Mouse (Mus musculus): ENCODE data around the gene Kif26a. TPM values are rescaled to one million over a fixed set of nuclear protein-coding genes. Genes with fewer than 3 reads are reported as not detected.

The Kif26a gene
- polyA plus RNA-seq, 1 experiment from 2014 or later: 4.7 TPM

- H3K27me3 ChIP-seq (ENCODE audit: control insufficient read depth, insufficient read depth, low read depth, low read length): no peaks in the 10 kb centered on the region
- H3K9ac ChIP-seq (ENCODE audit: low read depth, low read length): peak overlapping the region; percentile 31; the same call in 1 of the 2 replicates
- no peaks in the 10 kb centered on the region for H3K9me3 ChIP-seq (replicated peaks; ENCODE audit: control insufficient read depth, low read length, poor library complexity, severe bottlenecking)
- H3K27ac ChIP-seq (ENCODE audit: low read length): no peak overlapping the region
- H3K4me1 ChIP-seq (ENCODE audit: control insufficient read depth, insufficient read depth, low read length): peaks cover 28% of the 10 kb centered on the region
- no peak overlapping the region for H3K4me3 ChIP-seq (ENCODE audit: low read depth, low read length)
- WGBS: 61% methylated on average over 5 of the region's 5 CpGs
- ATAC-seq: no peak
- H3K36me3 ChIP-seq (ENCODE audit: control insufficient read depth, insufficient read depth, low read length): 0 out of 2 replicates have a peak, but pooled peaks cover 4% of the 10 kb centered on the region
- no peak overlapping the region for H3K4me2 ChIP-seq (ENCODE audit: low read length)
Measured at GRCm38 (mm10) chr12:112169240-112169639, 23.2 kb downstream of the Kif26a start.

DNA sequence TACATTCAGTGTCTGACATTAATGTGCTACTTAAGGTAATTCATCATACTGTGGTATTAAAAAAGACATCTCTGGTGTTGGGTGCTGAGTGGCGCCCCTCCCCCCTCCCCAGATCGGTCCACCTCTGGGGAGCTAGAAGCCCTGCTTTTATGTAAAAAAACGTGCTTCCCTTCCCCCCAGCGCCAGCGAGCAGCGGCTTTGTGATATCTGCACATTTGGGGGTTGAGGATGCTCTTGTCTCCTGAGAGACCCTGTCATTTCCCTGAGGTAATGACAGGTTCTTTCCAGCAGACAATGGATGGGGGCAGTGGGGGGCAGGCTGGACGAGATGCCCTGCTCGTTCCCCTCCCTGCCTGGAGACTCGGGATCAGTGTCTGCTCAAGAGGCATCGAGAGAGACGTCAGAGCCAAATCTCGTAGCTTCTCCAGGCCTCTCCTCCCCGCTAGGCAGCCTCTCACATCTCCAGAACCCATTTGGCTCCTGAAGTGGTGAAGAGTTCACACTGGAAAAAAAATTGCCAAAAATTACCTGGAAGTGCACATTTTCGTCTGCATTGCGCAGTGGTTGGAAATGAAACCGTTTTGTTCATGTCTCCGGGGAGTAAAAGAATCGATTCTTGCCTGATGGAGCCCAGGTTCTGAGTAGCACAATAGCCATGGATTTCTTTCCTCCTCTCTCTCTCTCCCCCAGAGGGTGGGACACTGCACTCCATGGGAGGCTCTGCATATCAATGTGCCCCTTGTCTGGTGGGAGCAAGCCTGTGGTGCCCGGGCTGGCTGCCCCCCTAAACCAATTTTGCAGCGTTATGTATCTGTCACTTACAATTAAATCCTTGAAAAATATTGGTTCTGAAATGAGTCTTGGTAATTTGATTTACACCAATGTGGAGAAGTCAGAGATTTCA, 24.9 kb downstream of the Kif26a start:
- Histone ChIP-seq H3K9me3 (replicated peaks; ENCODE audit: control insufficient read depth, low read length, poor library complexity, severe bottlenecking) (no peaks in the 10 kb centered on the region), H3K36me3 (ENCODE audit: control insufficient read depth, insufficient read depth, low read length) (peaks cover 10% of the 10 kb centered on the region; the same call in 1 of the 2 replicates), H3K9ac (ENCODE audit: low read depth, low read length) (peak overlapping the region; percentile 55; the same call in 1 of the 2 replicates), H3K4me1 (ENCODE audit: control insufficient read depth, insufficient read depth, low read length) (peaks cover 23% of the 10 kb centered on the region), H3K4me2 (ENCODE audit: low read length) (peak overlapping the region; percentile 19), H3K4me3 (ENCODE audit: low read depth, low read length) (no peak overlapping the region), H3K27me3 (ENCODE audit: control insufficient read depth, insufficient read depth, low read depth, low read length) (no peaks in the 10 kb centered on the region), H3K27ac (ENCODE audit: low read length) (peak overlapping the region; percentile 79)
- no peak for ATAC-seq
- 14% methylated on average over 20 of the region's 20 CpGs for WGBS

DNA sequence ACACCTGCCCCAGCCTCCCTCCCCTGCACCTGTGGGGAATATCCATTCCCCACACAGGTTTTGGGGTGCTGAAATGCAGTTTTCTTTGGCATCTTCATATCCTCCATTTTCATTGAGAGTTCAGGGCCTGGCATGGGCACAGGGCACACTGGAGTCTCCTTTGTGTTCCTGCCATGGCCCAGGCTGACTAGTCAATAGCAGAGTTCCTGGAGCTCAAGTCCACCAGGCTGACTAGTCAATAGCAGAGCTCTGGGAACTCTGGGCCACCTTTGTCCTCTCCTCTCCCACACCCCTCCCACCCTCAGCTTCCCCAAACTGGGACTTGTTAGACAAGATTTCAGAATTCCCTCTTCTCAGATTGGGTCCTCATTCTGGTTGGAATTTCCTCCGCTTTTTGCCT, 25.6 kb downstream of the Kif26a start:
- Histone ChIP-seq H3K9ac (ENCODE audit: low read depth, low read length) (no peak overlapping the region), H3K36me3 (ENCODE audit: control insufficient read depth, insufficient read depth, low read length) (peaks cover 16% of the 10 kb centered on the region), H3K27ac (ENCODE audit: low read length) (peak overlapping the region; percentile 79), H3K9me3 (replicated peaks; ENCODE audit: control insufficient read depth, low read length, poor library complexity, severe bottlenecking) (no peaks in the 10 kb centered on the region), H3K4me2 (ENCODE audit: low read length) (no peak overlapping the region), H3K27me3 (ENCODE audit: control insufficient read depth, insufficient read depth, low read depth, low read length) (no peaks in the 10 kb centered on the region), H3K4me3 (ENCODE audit: low read depth, low read length) (no peak overlapping the region), H3K4me1 (ENCODE audit: control insufficient read depth, insufficient read depth, low read length) (peaks cover 23% of the 10 kb centered on the region)
- 94% methylated on average over 1 of the region's 1 CpGs for WGBS
- no peak for ATAC-seq

DNA sequence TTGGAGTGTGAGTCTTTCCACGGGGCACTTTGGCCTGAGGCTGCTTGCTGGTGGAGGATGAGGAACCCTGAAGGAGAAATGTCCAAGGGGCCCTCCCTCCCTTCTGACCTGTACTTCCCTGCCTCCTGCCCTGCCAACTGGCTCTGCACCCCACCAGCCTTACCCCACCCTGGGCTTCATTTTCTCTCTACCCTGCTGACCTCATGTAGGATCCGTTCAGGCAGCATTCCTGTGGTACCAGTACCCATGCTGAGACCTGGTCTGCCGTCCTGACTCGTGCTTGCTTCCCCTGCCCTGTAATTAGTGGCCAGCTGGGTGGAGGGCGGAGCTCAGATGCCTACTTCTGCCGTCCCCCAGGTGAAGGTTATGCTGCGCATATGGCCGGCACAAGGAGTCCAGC, 26.2 kb downstream of the Kif26a start:
- H3K36me3 ChIP-seq (ENCODE audit: control insufficient read depth, insufficient read depth, low read length): peaks cover 19% of the 10 kb centered on the region

GRCm38 (mm10) chr12:112177679-112178078, 31.7 kb downstream of the Kif26a start:
- no peak overlapping the region for H3K4me2 ChIP-seq (ENCODE audit: low read length)
- no peak for ATAC-seq
- H3K27ac ChIP-seq (ENCODE audit: low read length): no peak overlapping the region
- no peaks in the 10 kb centered on the region for H3K27me3 ChIP-seq (ENCODE audit: control insufficient read depth, insufficient read depth, low read depth, low read length)
- H3K9ac ChIP-seq (ENCODE audit: low read depth, low read length): no peak overlapping the region
- peaks cover 5% of the 10 kb centered on the region; the same call in 1 of the 2 replicates for H3K4me1 ChIP-seq (ENCODE audit: control insufficient read depth, insufficient read depth, low read length)
- no peaks in the 10 kb centered on the region for H3K9me3 ChIP-seq (replicated peaks; ENCODE audit: control insufficient read depth, low read length, poor library complexity, severe bottlenecking)
- 97% methylated on average over 19 of the region's 19 CpGs for WGBS
- H3K36me3 ChIP-seq (ENCODE audit: control insufficient read depth, insufficient read depth, low read length): peaks cover 39% of the 10 kb centered on the region
- H3K4me3 ChIP-seq (ENCODE audit: low read depth, low read length): no peak overlapping the region

More for the DNA sequence above, 26.2 kb downstream of the Kif26a start:
- H3K27me3 ChIP-seq (ENCODE audit: control insufficient read depth, insufficient read depth, low read depth, low read length): no peaks in the 10 kb centered on the region
- H3K4me1 ChIP-seq (ENCODE audit: control insufficient read depth, insufficient read depth, low read length): peaks cover 23% of the 10 kb centered on the region
- H3K9me3 ChIP-seq (replicated peaks; ENCODE audit: control insufficient read depth, low read length, poor library complexity, severe bottlenecking): no peaks in the 10 kb centered on the region
- no peak overlapping the region for H3K9ac ChIP-seq (ENCODE audit: low read depth, low read length)
- peak overlapping the region; percentile 17; the same call in 1 of the 2 replicates for H3K27ac ChIP-seq (ENCODE audit: low read length)
- no peak for ATAC-seq
- 66% methylated on average over 8 of the region's 8 CpGs for WGBS
- H3K4me3 ChIP-seq (ENCODE audit: low read depth, low read length): no peak overlapping the region
- no peak overlapping the region for H3K4me2 ChIP-seq (ENCODE audit: low read length)

DNA sequence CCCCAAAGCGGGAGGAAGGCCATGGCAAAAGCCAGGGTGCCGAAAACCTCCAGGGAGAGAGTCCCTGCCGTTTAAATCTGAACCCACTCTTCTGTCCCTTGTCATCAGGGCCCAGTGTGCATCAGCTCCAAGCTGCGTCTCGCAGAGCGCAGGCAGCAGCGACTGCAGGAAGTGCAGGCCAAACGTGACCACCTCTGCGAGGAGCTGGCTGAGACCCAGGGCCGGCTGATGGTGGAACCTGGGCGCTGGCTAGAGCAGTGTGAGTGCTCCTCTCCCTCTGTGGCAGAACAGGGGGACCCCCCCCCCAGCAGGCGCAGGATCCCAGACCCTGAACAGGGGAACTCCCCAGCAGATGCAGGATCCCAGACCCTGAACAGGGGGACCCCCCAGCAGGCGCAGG, 33.7 kb downstream of the Kif26a start:
- WGBS: 94% methylated on average over 13 of the region's 13 CpGs
- H3K4me2 ChIP-seq (ENCODE audit: low read length): no peak overlapping the region
- no peak for ATAC-seq

GRCm38 (mm10) chr12:112181921-112182608, 36.1 kb downstream of the Kif26a start:
- H3K36me3 ChIP-seq (ENCODE audit: control insufficient read depth, insufficient read depth, low read length): peaks cover 21% of the 10 kb centered on the region
- H3K4me1 ChIP-seq (ENCODE audit: control insufficient read depth, insufficient read depth, low read length): peaks cover 5% of the 10 kb centered on the region
- no peak overlapping the region for H3K4me2 ChIP-seq (ENCODE audit: low read length)
- 39% methylated on average over 7 of the region's 7 CpGs for WGBS
- no peaks in the 10 kb centered on the region for H3K9me3 ChIP-seq (replicated peaks; ENCODE audit: control insufficient read depth, low read length, poor library complexity, severe bottlenecking)
- no peak overlapping the region for H3K27ac ChIP-seq (ENCODE audit: low read length)
- no peak overlapping the region for H3K4me3 ChIP-seq (ENCODE audit: low read depth, low read length)
- H3K27me3 ChIP-seq (ENCODE audit: control insufficient read depth, insufficient read depth, low read depth, low read length): no peaks in the 10 kb centered on the region
- no peak overlapping the region for H3K9ac ChIP-seq (ENCODE audit: low read depth, low read length)
- no peak for ATAC-seq

More for the DNA sequence above, 33.7 kb downstream of the Kif26a start:
- Histone ChIP-seq H3K4me3 (ENCODE audit: low read depth, low read length) (no peak overlapping the region), H3K27me3 (ENCODE audit: control insufficient read depth, insufficient read depth, low read depth, low read length) (no peaks in the 10 kb centered on the region), H3K36me3 (ENCODE audit: control insufficient read depth, insufficient read depth, low read length) (peaks cover 32% of the 10 kb centered on the region), H3K27ac (ENCODE audit: low read length) (no peak overlapping the region), H3K4me1 (ENCODE audit: control insufficient read depth, insufficient read depth, low read length) (peaks cover 5% of the 10 kb centered on the region), H3K9me3 (replicated peaks; ENCODE audit: control insufficient read depth, low read length, poor library complexity, severe bottlenecking) (no peaks in the 10 kb centered on the region), H3K9ac (ENCODE audit: low read depth, low read length) (no peak overlapping the region)

GRCm38 (mm10) chr12:112182609-112182955, 36.6 kb downstream of the Kif26a start:
- no peak for ATAC-seq
- Histone ChIP-seq H3K27ac (ENCODE audit: low read length) (no peak overlapping the region), H3K9ac (ENCODE audit: low read depth, low read length) (0 out of 2 replicates have a peak overlapping the region, but pooled peaks have one; percentile 30), H3K9me3 (replicated peaks; ENCODE audit: control insufficient read depth, low read length, poor library complexity, severe bottlenecking) (no peaks in the 10 kb centered on the region), H3K27me3 (ENCODE audit: control insufficient read depth, insufficient read depth, low read depth, low read length) (no peaks in the 10 kb centered on the region), H3K4me3 (ENCODE audit: low read depth, low read length) (no peak overlapping the region), H3K36me3 (ENCODE audit: control insufficient read depth, insufficient read depth, low read length) (peaks cover 17% of the 10 kb centered on the region), H3K4me2 (ENCODE audit: low read length) (no peak overlapping the region), H3K4me1 (ENCODE audit: control insufficient read depth, insufficient read depth, low read length) (peaks cover 5% of the 10 kb centered on the region)
- WGBS: 44% methylated on average over 7 of the region's 7 CpGs

- 61% methylated on average over 6 of the region's 6 CpGs for WGBS
Measured at GRCm38 (mm10) chr12:112183675-112184074, 37.7 kb downstream of the Kif26a start.

More at GRCm38 (mm10) chr12:112183675-112184074, 37.7 kb downstream of the Kif26a start:
- no peak overlapping the region for H3K9ac ChIP-seq (ENCODE audit: low read depth, low read length)
- no peak overlapping the region for H3K4me2 ChIP-seq (ENCODE audit: low read length)
- no peaks in the 10 kb centered on the region for H3K9me3 ChIP-seq (replicated peaks; ENCODE audit: control insufficient read depth, low read length, poor library complexity, severe bottlenecking)
- H3K36me3 ChIP-seq (ENCODE audit: control insufficient read depth, insufficient read depth, low read length): peaks cover 9% of the 10 kb centered on the region
- H3K27me3 ChIP-seq (ENCODE audit: control insufficient read depth, insufficient read depth, low read depth, low read length): no peaks in the 10 kb centered on the region
- H3K27ac ChIP-seq (ENCODE audit: low read length): 0 out of 2 replicates have a peak overlapping the region, but pooled peaks have one; percentile 38
- no peak overlapping the region for H3K4me3 ChIP-seq (ENCODE audit: low read depth, low read length)
- H3K4me1 ChIP-seq (ENCODE audit: control insufficient read depth, insufficient read depth, low read length): peaks cover 5% of the 10 kb centered on the region
- no peak for ATAC-seq

Measured in midbrain, embryonic 16.5 days (tissue).